Mouse (Mus musculus) neural tube, embryonic 13.5 days (tissue): Measurements from ENCODE around the gene Tmbim6. TPM values are rescaled to one million over a fixed set of nuclear protein-coding genes. Genes with fewer than 3 reads are reported as not detected.

Experiments
- polyA plus RNA-seq: library from polyadenylated mRNA; unstranded; fragments of >200 nt; fragmentation: Nextera tagmentation; extraction: Ambion mirVana; gene quantifications from 2 replicates; pipeline ENCODE4 v1.2.1, GENCODE M21; 2015

The Tmbim6 gene
- polyA plus RNA-seq, 1 experiment from 2014 or later = 254 TPM

Other genes starting within 250 kb of the Tmbim6 start
- 0.74 and 0.84 TPM in 2 replicates for gene Kcnh3, start 168.0 kb upstream of the Tmbim6 start, polyA plus RNA-seq
- 168 and 181 TPM in 2 replicates for gene Mcrs1, start 140.9 kb upstream of the Tmbim6 start, polyA plus RNA-seq
- 90.1 and 101 TPM in 2 replicates for gene Prpf40b, start 97.8 kb upstream of the Tmbim6 start, polyA plus RNA-seq
- 0.52 and 0.54 TPM in 2 replicates for gene Fam186b, start 97.0 kb upstream of the Tmbim6 start, polyA plus RNA-seq
- gene Fmnl3, start 22.4 kb upstream of the Tmbim6 start, polyA plus RNA-seq = 9.3 and 11.7 TPM in 2 replicates
- gene Nckap5l, start 64.9 kb downstream of the Tmbim6 start, polyA plus RNA-seq = 14.5 and 18.3 TPM in 2 replicates
- gene Bcdin3d, start 81.8 kb downstream of the Tmbim6 start, polyA plus RNA-seq = 19.6 and 21.4 TPM in 2 replicates
- 22.2 and 23.8 TPM in 2 replicates for gene Faim2, start 135.3 kb downstream of the Tmbim6 start, polyA plus RNA-seq
- gene Aqp2, start 186.2 kb downstream of the Tmbim6 start, polyA plus RNA-seq = not detected in 2 replicates
- gene Aqp5, start 197.9 kb downstream of the Tmbim6 start, polyA plus RNA-seq = 1.9 and 2.3 TPM in 2 replicates
- gene Aqp6, start 208.5 kb downstream of the Tmbim6 start, polyA plus RNA-seq = 3.5 and 3.6 TPM in 2 replicates